Mouse (Mus musculus): ENCODE measurements around the gene Lnx2. TPM values are rescaled to one million over a fixed set of nuclear protein-coding genes. Genes with fewer than 3 reads are reported as not detected.
A peak's percentile ranks its signal among the peaks of the same experiment; 100 is the strongest.

Gene Lnx2
- total and polyA plus RNA-seq, 3 experiments, result 20.3 to 30.1 (median 22.9) TPM

- 0 out of 2 replicates have a peak, but pooled peaks have one; percentile 40 for TF ChIP-seq TBP (conservative IDR thresholded peaks at IDR 0.05; ENCODE audit: low read depth, low read length)
- no peak for TF ChIP-seq MAZ (IDR thresholded peaks at IDR 0.05; ENCODE audit: low read depth, low read length)
- no peak for TF ChIP-seq E2F4 (IDR thresholded peaks at IDR 0.05; ENCODE audit: insufficient replicate concordance, low read depth, low read length)
- TF ChIP-seq RCOR1 (conservative IDR thresholded peaks at IDR 0.05; ENCODE audit: low read depth, low read length), result no peak
- peak; percentile 49; the same call in 1 of the 2 replicates for TF ChIP-seq NELFE (IDR thresholded peaks at IDR 0.05; ENCODE audit: low read depth, low read length)
- no peak for TF ChIP-seq CTCF (conservative IDR thresholded peaks at IDR 0.05 in 1 of 2, IDR thresholded peaks at IDR 0.05 in 1 of 2; ENCODE audit: low read depth in 2 of 2, low read length in 2 of 2)
- TF ChIP-seq CHD2 (IDR thresholded peaks at IDR 0.05; ENCODE audit: low read length), result no peak
- TF ChIP-seq POLR2AphosphoS2 (IDR thresholded peaks at IDR 0.05; ENCODE audit: low read depth, low read length), result no peak; the same call in 1 of the 2 replicates
- TF ChIP-seq ZMIZ1 (IDR thresholded peaks at IDR 0.05; ENCODE audit: low read depth, low read length), result no peak
- TF ChIP-seq RAD21 (IDR thresholded peaks at IDR 0.05; ENCODE audit: low read depth, low read length), result no peak
- no peak for TF ChIP-seq SMC3 (IDR thresholded peaks at IDR 0.05; ENCODE audit: low read depth, low read length)
- peak; percentile 60; the same call in 1 of the 2 replicates for TF ChIP-seq POLR2A (IDR thresholded peaks at IDR 0.05; ENCODE audit: low read depth, low read length)
Observed at GRCm38 (mm10) chr5:147059319-147059718, 17.1 kb downstream of the Lnx2 start (continued).

DNA sequence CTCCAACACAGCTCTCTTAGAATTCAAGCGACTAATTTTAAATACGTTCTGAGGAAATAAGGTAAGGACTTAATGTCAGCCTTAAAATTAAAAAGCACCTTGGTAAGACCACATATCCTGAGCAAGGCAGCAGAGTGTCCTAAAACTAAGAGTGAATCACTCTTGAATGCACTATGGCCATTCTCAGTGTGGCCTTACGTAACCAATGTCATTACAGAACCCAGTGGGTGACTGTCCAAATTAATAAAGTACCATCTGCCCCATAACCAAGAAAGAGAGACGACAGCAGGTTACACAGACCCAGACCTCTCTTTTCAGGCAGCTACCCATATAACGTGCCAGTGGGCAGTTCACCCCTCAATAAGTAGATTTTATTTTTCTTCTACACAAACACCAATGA, 17.7 kb downstream of the Lnx2 start:
- peak overlapping the region; percentile 85 for H3K27ac ChIP-seq (ENCODE audit: insufficient read depth, low read depth)
- TF ChIP-seq RCOR1 (conservative IDR thresholded peaks at IDR 0.05; ENCODE audit: low read depth, low read length), result no peak
- TF ChIP-seq JUND (conservative IDR thresholded peaks at IDR 0.05; ENCODE audit: low read depth, low read length), result no peak
- no peak for TF ChIP-seq HCFC1 (IDR thresholded peaks at IDR 0.05; ENCODE audit: low read depth, low read length)
- TF ChIP-seq ZMIZ1 (IDR thresholded peaks at IDR 0.05; ENCODE audit: low read depth, low read length), result no peak
- no peak for TF ChIP-seq TBP (conservative IDR thresholded peaks at IDR 0.05; ENCODE audit: low read depth, low read length)
- TF ChIP-seq IRF4 (IDR thresholded peaks at IDR 0.05; ENCODE audit: low read depth, low read length), result no peak
- dilution Hi-C loops (cut with MboI; ENCODE audit: extremely low pct_ligation_motif_present, extremely low pct_unique_long_range_greater_than_20kb, low sequenced_read_pairs), result no loop called here

GRCm38 (mm10) chr5:147057626-147058414, 18.6 kb downstream of the Lnx2 start:
- Histone ChIP-seq H3K4me1 (ENCODE audit: control insufficient read depth in 1 of 2, insufficient read depth in 2 of 2) (peaks cover 3 to 69% of the 10 kb centered on the region in 2 experiments; a peak in 3 of 4 replicates), H3K27ac (ENCODE audit: insufficient read depth, low read depth) (peak overlapping the region; percentile 93), H3K27me3 (replicated peaks) (no peaks in the 10 kb centered on the region), H3K36me3 (replicated peaks in 1 of 2; ENCODE audit: control insufficient read depth in 1 of 2, insufficient read depth in 1 of 2, low read length in 1 of 2) (peaks cover 0 to 5% of the 10 kb centered on the region in 2 experiments), H3K4me2 (ENCODE audit: insufficient read depth, low read depth, poor library complexity, severe bottlenecking) (peak overlapping the region; percentile 98), H3K79me2 (replicated peaks; ENCODE audit: control insufficient read depth, extremely low read depth, insufficient read depth, poor library complexity, severe bottlenecking) (peaks cover 77% of the 10 kb centered on the region), H3K9ac (ENCODE audit: insufficient read depth, low read depth) (peak overlapping the region; percentile 93), H3K4me3 (replicated peaks in 1 of 3; ENCODE audit: low read depth in 2 of 3, low read length in 2 of 3, poor library complexity in 1 of 3) (peak overlapping the region; percentile 46 to 79 (median 61)), H3K9me3 (replicated peaks; ENCODE audit: low read length) (no peaks in the 10 kb centered on the region)
- dilution Hi-C loops (cut with MboI; ENCODE audit: extremely low pct_ligation_motif_present, extremely low pct_unique_long_range_greater_than_20kb, low sequenced_read_pairs) (no loop called here), in situ Hi-C loops (cut with MboI; ENCODE audit: low pct_ligation_motif_present, low pct_unique_long_range_greater_than_20kb, low sequenced_read_pairs) (no loop called here)
- DNase-seq (ENCODE audit: extremely low read depth), result peak; percentile 92
- TF ChIP-seq NELFE (IDR thresholded peaks at IDR 0.05; ENCODE audit: low read depth, low read length) (0 out of 2 replicates have a peak, but pooled peaks have one; percentile 10), SMC3 (IDR thresholded peaks at IDR 0.05; ENCODE audit: low read depth, low read length) (0 out of 2 replicates have a peak, but pooled peaks have one; percentile 14), HCFC1 (IDR thresholded peaks at IDR 0.05; ENCODE audit: low read depth, low read length) (peak; percentile 43), TBP (conservative IDR thresholded peaks at IDR 0.05; ENCODE audit: low read depth, low read length) (peak; percentile 75), GABPA (IDR thresholded peaks at IDR 0.05; ENCODE audit: insufficient replicate concordance, low read depth, low read length) (no peak), KAT2A (IDR thresholded peaks at IDR 0.05; ENCODE audit: insufficient replicate concordance, low read length) (peak; percentile 75), E2F4 (IDR thresholded peaks at IDR 0.05; ENCODE audit: insufficient replicate concordance, low read depth, low read length) (0 out of 2 replicates have a peak, but pooled peaks have one; percentile 77), ZMIZ1 (IDR thresholded peaks at IDR 0.05; ENCODE audit: low read depth, low read length) (no peak), POLR2AphosphoS2 (IDR thresholded peaks at IDR 0.05; ENCODE audit: low read depth, low read length) (no peak), RAD21 (IDR thresholded peaks at IDR 0.05; ENCODE audit: low read depth, low read length) (peak; percentile 8), JUND (conservative IDR thresholded peaks at IDR 0.05; ENCODE audit: low read depth, low read length) (peak; percentile 98), ETS1 (conservative IDR thresholded peaks at IDR 0.05; ENCODE audit: low read depth, low read length) (peak; percentile 100), EP300 (IDR thresholded peaks at IDR 0.05; ENCODE audit: low read length) (peak; percentile 98), MXI1 (IDR thresholded peaks at IDR 0.05; ENCODE audit: low read depth, low read length) (no peak; the same call in 1 of the 2 replicates), MYC (IDR thresholded peaks at IDR 0.05; ENCODE audit: low read depth, low read length) (peak; percentile 86; the same call in 1 of the 2 replicates), NRF1 (IDR thresholded peaks at IDR 0.05; ENCODE audit: low read depth, low read length) (no peak), ELF1 (IDR thresholded peaks at IDR 0.05; ENCODE audit: low read depth, low read length) (no peak), ZNF384 (IDR thresholded peaks at IDR 0.05; ENCODE audit: low read depth, low read length) (peak; percentile 32; the same call in 1 of the 2 replicates), CHD2 (IDR thresholded peaks at IDR 0.05; ENCODE audit: low read length) (peak; percentile 85), PAX5 (IDR thresholded peaks at IDR 0.05; ENCODE audit: low read length) (no peak), MAZ (IDR thresholded peaks at IDR 0.05; ENCODE audit: low read depth, low read length) (peak; percentile 81)

More for the DNA sequence above, 17.7 kb downstream of the Lnx2 start:
- Histone ChIP-seq H3K4me1 (ENCODE audit: control insufficient read depth in 1 of 2, insufficient read depth in 2 of 2) (peaks cover 3 to 69% of the 10 kb centered on the region in 2 experiments; a peak in 3 of 4 replicates), H3K9me3 (replicated peaks; ENCODE audit: low read length) (no peaks in the 10 kb centered on the region), H3K27me3 (replicated peaks) (no peaks in the 10 kb centered on the region), H3K9ac (ENCODE audit: insufficient read depth, low read depth) (peak overlapping the region; percentile 93), H3K4me3 (replicated peaks in 1 of 3; ENCODE audit: low read depth in 2 of 3, low read length in 2 of 3, poor library complexity in 1 of 3) (peak overlapping the region; percentile 46 to 79 (median 61)), H3K36me3 (replicated peaks in 1 of 2; ENCODE audit: control insufficient read depth in 1 of 2, insufficient read depth in 1 of 2, low read length in 1 of 2) (peaks cover 0 to 5% of the 10 kb centered on the region in 2 experiments), H3K4me2 (ENCODE audit: insufficient read depth, low read depth, poor library complexity, severe bottlenecking) (peak overlapping the region; percentile 98), H3K79me2 (replicated peaks; ENCODE audit: control insufficient read depth, extremely low read depth, insufficient read depth, poor library complexity, severe bottlenecking) (peaks cover 75% of the 10 kb centered on the region)
- in situ Hi-C loops (cut with MboI; ENCODE audit: low pct_ligation_motif_present, low pct_unique_long_range_greater_than_20kb, low sequenced_read_pairs), result no loop called here
- no peak for DNase-seq (ENCODE audit: extremely low read depth)
